Mouse (Mus musculus) right cerebral cortex, postnatal 14 days (tissue): ENCODE results near the gene Olfr1223.
"Not testable (repeated sequence)": the region's sequence is repeated elsewhere in the genome, so short reads cannot be mapped to it uniquely, and the experiment has no call there.

Experiments
- DNase-seq: peaks from one replicate; pipeline ENCODE4 v3.0.0; 2022

The Olfr1223 gene

DNA sequence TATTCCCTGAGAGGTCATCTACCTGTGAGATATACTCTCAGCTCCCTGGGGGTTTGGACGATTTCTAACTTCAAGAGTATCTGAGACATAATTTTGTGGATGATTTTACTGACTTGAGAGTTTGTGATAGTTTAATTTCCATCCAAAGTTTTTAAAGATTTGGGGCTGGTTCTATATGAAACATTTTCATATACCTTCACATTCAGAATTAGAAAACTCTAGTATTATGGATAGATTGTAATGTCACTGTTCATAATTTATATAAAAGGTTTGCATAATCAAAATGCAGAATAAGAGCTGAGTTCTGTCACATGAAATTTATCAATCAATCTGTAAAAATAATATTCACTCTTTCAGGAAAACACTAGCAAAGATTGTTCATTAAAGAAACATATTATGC lies at the start of gene Olfr1223:
Gene Olfr1223, minus strand, starts transcription at position 101 of the 400 bp plus-strand sequence.
- no peak for DNase-seq

DNA sequence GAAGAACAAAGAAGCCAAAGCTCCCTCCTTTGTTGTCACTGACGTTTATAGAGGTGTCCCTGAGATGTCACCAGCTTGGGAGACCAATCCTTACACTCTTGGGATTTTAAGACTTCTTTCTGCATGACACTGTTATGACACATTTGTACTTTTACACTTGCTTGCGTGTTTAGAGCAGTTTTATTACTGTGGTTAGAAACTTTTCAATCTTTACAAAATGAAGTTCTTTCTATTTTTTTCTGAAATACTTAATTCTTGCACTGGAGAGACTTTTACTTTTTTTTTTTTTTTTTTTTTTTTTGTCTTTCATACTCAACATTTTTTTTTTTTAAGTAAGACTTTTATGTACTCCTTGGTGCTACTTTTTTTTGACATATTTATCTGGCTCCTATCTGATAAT lies 48.6 kb upstream of the Olfr1223 start, which contains the start of gene Olfr1226:
Gene Olfr1226, minus strand, starts transcription at position 101 of the 400 bp plus-strand sequence.
- DNase-seq: no peak

DNA sequence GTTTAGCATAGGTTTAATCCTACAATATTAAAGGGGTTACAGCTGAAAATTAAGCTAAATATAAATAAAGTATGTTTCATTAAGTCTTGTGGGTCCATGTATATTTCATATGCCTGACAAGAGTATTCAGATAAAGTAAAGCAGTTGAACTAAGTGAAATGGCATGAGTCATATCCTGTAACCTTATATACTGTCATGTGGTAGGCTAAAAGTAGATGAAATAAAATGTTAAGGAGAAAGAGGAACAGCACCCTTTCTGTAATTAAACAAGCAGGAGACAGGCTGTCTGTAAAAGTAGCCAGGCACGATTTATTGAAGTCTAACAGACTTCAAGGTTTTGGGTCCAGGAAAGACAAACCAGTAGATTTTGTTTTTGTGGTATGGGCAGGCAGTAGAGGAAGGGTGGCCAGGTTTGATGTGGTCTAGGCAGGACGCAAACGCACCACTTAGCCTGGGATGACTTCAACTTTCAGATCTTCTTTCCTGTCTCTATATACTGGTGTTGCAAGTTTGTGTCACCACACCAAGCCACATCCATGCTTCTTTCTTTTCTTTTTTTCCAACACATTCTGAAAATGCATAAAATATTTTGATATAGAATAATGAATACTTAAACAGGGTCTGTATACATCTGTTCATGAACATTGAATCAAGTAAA lies 45.1 kb upstream of the Olfr1223 start:
- DNase-seq: no peak

GRCm38 (mm10) chr2:89174569-89174968 lies 23.2 kb upstream of the Olfr1223 start, which contains the start of gene Olfr1225:
TSS of gene Olfr1225 (minus strand) at chr2:89174669.
- no peak for DNase-seq

GRCm38 (mm10) chr2:89164711-89165110 lies 13.4 kb upstream of the Olfr1223 start:
- DNase-seq: not testable (repeated sequence)

DNA sequence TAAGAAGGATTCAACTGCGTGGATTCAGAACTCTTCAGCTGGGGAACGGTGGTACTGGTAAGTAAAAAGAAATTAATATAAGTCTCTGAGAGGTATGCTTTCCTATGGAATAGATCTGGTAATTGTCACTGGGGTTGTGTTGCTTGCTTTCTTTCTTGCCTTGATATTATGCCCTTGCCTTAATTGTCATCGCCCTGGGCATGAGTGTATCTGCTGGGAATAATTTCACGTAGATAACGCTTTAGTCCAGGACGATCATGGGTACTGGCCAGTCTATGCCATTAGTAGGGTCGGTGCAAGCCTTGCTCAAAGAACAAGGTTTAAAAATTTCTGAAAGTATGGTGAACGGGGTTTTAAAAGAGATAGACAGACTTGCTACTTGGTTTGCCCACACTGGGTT lies 12.6 kb upstream of the Olfr1223 start, which contains the start of gene Olfr1224-ps1:
Gene Olfr1224-ps1, minus strand, starts transcription at position 101 of the 400 bp plus-strand sequence.
- not testable (repeated sequence) for DNase-seq

DNA sequence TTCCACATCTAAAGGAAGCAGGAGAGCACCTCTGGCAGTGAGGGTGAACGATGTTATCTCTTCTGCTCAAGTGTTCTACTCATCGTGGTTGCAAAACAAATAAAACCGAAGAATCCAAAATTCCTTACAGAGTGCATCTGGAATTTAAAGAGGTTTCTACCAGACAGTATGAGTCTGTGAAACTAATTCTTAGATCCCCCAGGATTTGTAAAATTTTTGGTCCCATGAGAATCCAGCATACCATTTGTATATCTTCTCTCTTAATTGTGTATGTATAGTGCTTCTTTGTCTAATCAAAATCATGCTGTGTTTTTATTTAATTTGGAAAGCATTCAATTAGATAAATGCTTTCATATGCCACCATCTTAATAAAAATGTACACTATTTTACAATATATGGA lies 18.4 kb downstream of the Olfr1223 start, which contains the start of gene Olfr1222:
Gene Olfr1222, minus strand, starts transcription at position 101 of the 400 bp plus-strand sequence.
- DNase-seq: no peak

GRCm38 (mm10) chr2:89117183-89117582 lies 34.2 kb downstream of the Olfr1223 start, which contains the start of gene Olfr1221:
TSS of gene Olfr1221 (minus strand) at chr2:89117283.
- DNase-seq: no peak

- DNase-seq: no peak
These were observed 44.6 kb downstream of the Olfr1223 start, which contains the start of gene Olfr1220 for GRCm38 (mm10) chr2:89106735-89107134. TSS of gene Olfr1220 (minus strand) at chr2:89106835.

- no peak for DNase-seq
These were observed 45.7 kb downstream of the Olfr1223 start for GRCm38 (mm10) chr2:89105651-89106050.

DNA sequence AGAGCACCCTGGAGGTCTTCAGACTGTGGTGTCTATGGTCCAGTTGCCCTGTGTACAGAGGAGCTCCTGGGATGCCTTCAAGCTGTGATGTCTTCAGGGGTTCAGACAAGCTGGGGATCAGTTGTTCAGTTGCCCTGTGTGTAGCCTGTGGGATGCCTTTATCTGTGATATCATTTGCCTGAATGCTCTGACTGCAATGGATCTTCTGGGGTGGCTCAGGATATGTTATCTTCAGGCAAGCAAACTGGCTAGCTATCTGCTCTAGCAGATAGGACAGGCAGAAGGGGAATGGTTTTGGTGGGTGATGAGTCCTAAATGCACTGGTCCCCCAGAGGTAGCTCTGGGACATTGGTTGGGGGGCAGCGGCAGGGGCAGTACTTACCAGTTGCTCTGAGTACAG lies 57.5 kb downstream of the Olfr1223 start:
- DNase-seq: no peak
